Mouse (Mus musculus) heart, postnatal 25 days (tissue): Measurements from ENCODE around the gene Gm48551. TPM values are rescaled to one million over a fixed set of nuclear protein-coding genes. Genes with fewer than 3 reads are reported as not detected.

ENCODE experiments used
- microRNA-seq: library from miRNA; unstranded; fragments of <30 nt; microRNA quantifications from one replicate; pipeline ENCODE4 v1.2.0, GENCODE M21; 2022
- total RNA-seq, 2 experiments: library from RNA; stranded (reverse); gene quantifications; 2 replicates each; pipeline ENCODE4 v1.2.3; 2021

Gene Gm48551
- total RNA-seq, 2 experiments from 2014 or later, result 0.61 to 0.78 TPM

Small RNA genes within 50 kb of the gene (microRNA-seq; reads per million reads assigned to microRNA genes)
- gene Mir1191b (not detected), gene Mir6913 (not detected)

Other genes starting within 250 kb of the Gm48551 start
- gene Zbtb7a, start 249.2 kb upstream of the Gm48551 start, total RNA-seq, result 10 to 100 TPM; 34.5 to 42.2 TPM
- gene Pias4, start 216.5 kb upstream of the Gm48551 start, total RNA-seq, result 10 to 100 TPM; 15.6 to 17.4 TPM
- 1,000 to 10,000 TPM in 1 of 2 experiments, 100 to 1,000 TPM in 1; 925 to 1,035 TPM for gene Eef2, start 207.8 kb upstream of the Gm48551 start, total RNA-seq
- gene Dapk3, start 201.5 kb upstream of the Gm48551 start, total RNA-seq, result 10 to 100 TPM; 26.4 to 28.7 TPM
- gene 4930442H23Rik, start 200.6 kb upstream of the Gm48551 start, total RNA-seq, result not detected
- 10 to 100 TPM in 1 of 2 experiments, 1 to 10 TPM in 1; 6.9 to 13.4 TPM for gene Nmrk2, start 182.4 kb upstream of the Gm48551 start, total RNA-seq
- under 1 TPM; 0.05 to 0.06 TPM for gene Atcay, start 153.6 kb upstream of the Gm48551 start, total RNA-seq
- 1 to 10 TPM; 2.2 to 2.8 TPM for gene Zfr2, start 151.3 kb upstream of the Gm48551 start, total RNA-seq
- gene Matk, start 131.5 kb upstream of the Gm48551 start, total RNA-seq, result under 1 TPM; 0.42 to 0.61 TPM
- 10 to 100 TPM; 93.8 to 96.6 TPM for gene Mrpl54, start 117.5 kb upstream of the Gm48551 start, total RNA-seq
- gene Apba3, start 117.5 kb upstream of the Gm48551 start, total RNA-seq, result 100 to 1,000 TPM in 1 of 2 experiments, 10 to 100 TPM in 1; 98.4 to 123 TPM
- not detected for gene Tjp3, start 92.9 kb upstream of the Gm48551 start, total RNA-seq
- 10 to 100 TPM; 30.0 to 33.7 TPM for gene Pip5k1c, start 91.5 kb upstream of the Gm48551 start, total RNA-seq
- gene Cactin, start 63.4 kb upstream of the Gm48551 start, total RNA-seq, result 10 to 100 TPM; 13.5 to 16.6 TPM
- 1 to 10 TPM; 4.8 to 5.7 TPM for gene Tbxa2r, start 55.7 kb upstream of the Gm48551 start, total RNA-seq
- 1 to 10 TPM; 4.8 to 5.4 TPM for gene Gipc3, start 41.2 kb upstream of the Gm48551 start, total RNA-seq
- gene Hmg20b, start 34.0 kb upstream of the Gm48551 start, total RNA-seq, result 10 to 100 TPM; 68.7 to 70.2 TPM
- 10 to 100 TPM; 12.5 to 13.7 TPM for gene Mfsd12, start 27.0 kb upstream of the Gm48551 start, total RNA-seq
- 1 to 10 TPM in 1 of 2 experiments, under 1 TPM in 1; 0.78 to 1.2 TPM for gene 4930404N11Rik, start 18.6 kb upstream of the Gm48551 start, total RNA-seq
- gene Fzr1, start 6.0 kb upstream of the Gm48551 start, total RNA-seq, result 10 to 100 TPM; 27.7 to 32.3 TPM
- gene Dohh, start within 50 bp of the Gm48551 start, total RNA-seq, result 10 to 100 TPM; 52.0 to 56.2 TPM
- gene Gm48552, start 4.5 kb downstream of the Gm48551 start, total RNA-seq, result under 1 TPM in 1 of 2 experiments, not detected in 1; 0.70 TPM
- gene Smim24, start 8.6 kb downstream of the Gm48551 start, total RNA-seq, result 1 to 10 TPM; 2.0 TPM
- 100 to 1,000 TPM; 110 to 130 TPM for gene Nfic, start 71.2 kb downstream of the Gm48551 start, total RNA-seq
- under 1 TPM; 0.17 to 0.47 TPM for gene Celf5, start 98.2 kb downstream of the Gm48551 start, total RNA-seq
- 10 to 100 TPM; 65.3 to 65.6 TPM for gene Ncln, start 111.9 kb downstream of the Gm48551 start, total RNA-seq
- gene S1pr4, start 115.7 kb downstream of the Gm48551 start, total RNA-seq, result 1 to 10 TPM; 1.0 to 1.1 TPM
- gene Gna15, start 139.8 kb downstream of the Gm48551 start, total RNA-seq, result 1 to 10 TPM in 1 of 2 experiments, under 1 TPM in 1; 0.81 to 1.0 TPM
- gene Gna11, start 160.7 kb downstream of the Gm48551 start, total RNA-seq, result 10 to 100 TPM; 49.6 to 54.6 TPM
- gene Aes, start 175.0 kb downstream of the Gm48551 start, total RNA-seq, result 1,000 to 10,000 TPM; 1,086 to 1,128 TPM
- gene Tle2, start 190.1 kb downstream of the Gm48551 start, total RNA-seq, result 1 to 10 TPM; 8.4 to 9.7 TPM
- gene Tle6, start 216.6 kb downstream of the Gm48551 start, total RNA-seq, result 1 to 10 TPM; 6.7 to 7.4 TPM
- gene BC025920, start 221.8 kb downstream of the Gm48551 start, total RNA-seq, result 1 to 10 TPM; 1.9 to 2.8 TPM
- gene Sirt6, start 243.3 kb downstream of the Gm48551 start, total RNA-seq, result 1 to 10 TPM; 8.0 to 8.5 TPM
- 10 to 100 TPM in 1 of 2 experiments, 1 to 10 TPM in 1; 9.4 to 10.1 TPM for gene Ankrd24, start 244.1 kb downstream of the Gm48551 start, total RNA-seq